Mouse (Mus musculus) brown adipose tissue, adult 24 weeks (tissue): ENCODE data around the gene Fh1. TPM values are rescaled to one million over a fixed set of nuclear protein-coding genes. Genes with fewer than 3 reads are reported as not detected.

Experiments
- H3K27ac ChIP-seq: fragments of 200-500 bp; replicated peaks from 2 replicates; pipeline ENCODE4 v1.5.1; 2012; ENCODE audit warnings: low read depth, mild to moderate bottlenecking, low read length
- H3K4me1 ChIP-seq: fragments of 200-500 bp; 2 replicates; pipeline ENCODE4 v1.6.1; 2012; ENCODE audit warnings: low read length, mixed read lengths; ENCODE audit not compliant: control insufficient read depth, insufficient read depth, insufficient read length
- H3K4me3 ChIP-seq: fragments of 200-500 bp; 2 replicates; pipeline ENCODE4 v1.5.1; 2012; ENCODE audit warnings: low read depth, mild to moderate bottlenecking, low read length, moderate library complexity; ENCODE audit not compliant: insufficient read depth
- polyA plus RNA-seq: library from polyadenylated mRNA; stranded (reverse); fragments of >200 nt; gene quantifications from 2 replicates; pipeline ENCODE4 v1.2.4, GENCODE M21; 2012; ENCODE audit not compliant: missing spikeins, insufficient read depth, insufficient read length

Fh1 gene
- polyA plus RNA-seq, result 1,161 and 1,563 TPM in 2 replicates

- Histone ChIP-seq H3K4me1 (no peaks in the 10 kb centered on the region), H3K4me3 (peak within 1 kb of the TSS; percentile 75), H3K27ac (peak within 1 kb of the TSS; percentile 84)
Observed at GRCm38 (mm10) chr1:175625257-175625879, at the start of gene Fh1. TSS of gene Fh1 (minus strand) at chr1:175625635.

- Histone ChIP-seq H3K27ac (no peak overlapping the region), H3K4me3 (no peak overlapping the region), H3K4me1 (no peaks in the 10 kb centered on the region)
Observed at GRCm38 (mm10) chr1:175675116-175675515, 49.7 kb upstream of the Fh1 start.

GRCm38 (mm10) chr1:175673563-175674325 lies 48.3 kb upstream of the Fh1 start:
- Histone ChIP-seq H3K4me3 (no peak overlapping the region), H3K27ac (no peak overlapping the region), H3K4me1 (no peaks in the 10 kb centered on the region)

- Histone ChIP-seq H3K27ac (no peak overlapping the region), H3K4me3 (no peak overlapping the region), H3K4me1 (no peaks in the 10 kb centered on the region)
Observed at GRCm38 (mm10) chr1:175671626-175672025, 46.2 kb upstream of the Fh1 start.

GRCm38 (mm10) chr1:175670042-175670441 lies 44.6 kb upstream of the Fh1 start:
- H3K4me1 ChIP-seq, result no peaks in the 10 kb centered on the region
- H3K4me3 ChIP-seq, result no peak overlapping the region
- no peak overlapping the region for H3K27ac ChIP-seq

GRCm38 (mm10) chr1:175669456-175669855 lies 44.0 kb upstream of the Fh1 start:
- Histone ChIP-seq H3K4me3 (no peak overlapping the region), H3K4me1 (no peaks in the 10 kb centered on the region), H3K27ac (no peak overlapping the region)

- Histone ChIP-seq H3K4me3 (no peak overlapping the region), H3K27ac (no peak overlapping the region), H3K4me1 (no peaks in the 10 kb centered on the region)
Observed at GRCm38 (mm10) chr1:175668666-175669405, 43.4 kb upstream of the Fh1 start.

- H3K27ac ChIP-seq, result peak overlapping the region; percentile 51; the same call in 1 of the 2 replicates
- H3K4me3 ChIP-seq, result no peak overlapping the region
- no peaks in the 10 kb centered on the region for H3K4me1 ChIP-seq
Observed at GRCm38 (mm10) chr1:175659900-175660299, 34.5 kb upstream of the Fh1 start.

GRCm38 (mm10) chr1:175648615-175649014 lies 23.2 kb upstream of the Fh1 start:
- Histone ChIP-seq H3K4me1 (no peaks in the 10 kb centered on the region), H3K4me3 (no peak overlapping the region), H3K27ac (no peak overlapping the region)

- Histone ChIP-seq H3K4me3 (no peak overlapping the region), H3K27ac (no peak overlapping the region), H3K4me1 (no peaks in the 10 kb centered on the region)
Observed at GRCm38 (mm10) chr1:175646952-175647351, 21.5 kb upstream of the Fh1 start.

GRCm38 (mm10) chr1:175643496-175644265 lies 18.2 kb upstream of the Fh1 start:
- Histone ChIP-seq H3K4me3 (no peak overlapping the region), H3K27ac (no peak overlapping the region), H3K4me1 (no peaks in the 10 kb centered on the region)

- Histone ChIP-seq H3K27ac (peak overlapping the region; percentile 15), H3K4me1 (no peaks in the 10 kb centered on the region), H3K4me3 (no peak overlapping the region)
Observed at GRCm38 (mm10) chr1:175640435-175641150, 15.2 kb upstream of the Fh1 start.

- Histone ChIP-seq H3K4me1 (no peaks in the 10 kb centered on the region), H3K27ac (0 out of 2 replicates have a peak overlapping the region, but pooled peaks have one; percentile 26), H3K4me3 (no peak overlapping the region)
Observed at GRCm38 (mm10) chr1:175639072-175639471, 13.6 kb upstream of the Fh1 start.

- Histone ChIP-seq H3K4me3 (no peak overlapping the region), H3K27ac (peak overlapping the region; percentile 41), H3K4me1 (no peaks in the 10 kb centered on the region)
Observed at GRCm38 (mm10) chr1:175637677-175638076, 12.2 kb upstream of the Fh1 start.
